ENCODE assay signal across 8 mouse cellular contexts in genomic region chr7:134671467-134671901, GRCm38 (mm10). TPM values are rescaled to one million over a fixed set of nuclear protein-coding genes. Genes with fewer than 3 reads are reported as not detected.
DNase-seq lines count a peak whose midpoint lies in the region; ATAC-seq lines count a peak whose summit lies in the region.

No protein-coding gene starts in this region.

- peak overlapping the region; percentile 71 for H3K4me3 ChIP-seq in forebrain, embryonic 15.5 days
- H3K4me3 ChIP-seq in midbrain, embryonic 15.5 days, result peak overlapping the region; percentile 64

- peaks cover 14% of the 10 kb centered on the region for H3K4me1 ChIP-seq in forebrain, embryonic 15.5 days
- H3K4me1 ChIP-seq in midbrain, embryonic 15.5 days, result peaks cover 10% of the 10 kb centered on the region

- H3K9ac ChIP-seq in forebrain, embryonic 15.5 days (replicated peaks), result peak overlapping the region; percentile 60; the same call in 1 of the 2 replicates
- peak overlapping the region; percentile 41; the same call in 1 of the 2 replicates for H3K9ac ChIP-seq in midbrain, embryonic 15.5 days

- H3K4me2 ChIP-seq in forebrain, embryonic 15.5 days (replicated peaks), result peak overlapping the region; percentile 99
- peak overlapping the region; percentile 99 for H3K4me2 ChIP-seq in midbrain, embryonic 15.5 days

- no peaks in the 10 kb centered on the region for H3K9me3 ChIP-seq in forebrain, embryonic 15.5 days
- no peaks in the 10 kb centered on the region for H3K9me3 ChIP-seq in midbrain, embryonic 15.5 days

- WGBS in forebrain, embryonic 15.5 days, result 40% methylated on average over 7 of the region's 7 CpGs
- WGBS in midbrain, embryonic 15.5 days, result 44% methylated on average over 7 of the region's 7 CpGs

- ATAC-seq in forebrain, embryonic 15.5 days (replicated peaks), result no peak; the same call in 1 of the 2 replicates
- ATAC-seq in midbrain, embryonic 15.5 days (replicated peaks), result no peak

- no peaks in the 10 kb centered on the region for H3K36me3 ChIP-seq in forebrain, embryonic 15.5 days
- H3K36me3 ChIP-seq in midbrain, embryonic 15.5 days (replicated peaks), result no peaks in the 10 kb centered on the region

- no peak overlapping the region for H3K27ac ChIP-seq in forebrain, embryonic 15.5 days (replicated peaks)
- H3K27ac ChIP-seq in midbrain, embryonic 15.5 days, result no peak overlapping the region

- no peaks in the 10 kb centered on the region for H3K27me3 ChIP-seq in forebrain, embryonic 15.5 days
- peaks cover 28% of the 10 kb centered on the region; the same call in 1 of the 2 replicates for H3K27me3 ChIP-seq in midbrain, embryonic 15.5 days (replicated peaks)

- peak; percentile 28 for DNase-seq in 3T3-L1 (ENCODE audit: low read depth, low spot score)
- peak; percentile 43 for DNase-seq in NIH3T3 (ENCODE audit: low read depth)
- peak; percentile 59 for DNase-seq in kidney, postnatal 10 days
- no peak for DNase-seq in frontal cortex, adult 2 months (ENCODE audit: extremely low spot score in 1 of 2, low spot score in 1 of 2)
- no peak for DNase-seq in Muller cell, postnatal 12 days (ENCODE audit: inconsistent ontology term)
- no peak for DNase-seq in right cerebral cortex, postnatal 14 days

RNA-seq across cellular contexts. Expression of gene Dock1, which starts 1.0 kb away (rescaled TPM):
- 7.7 and 9.6 TPM in 2 replicates for polyA plus RNA-seq in forebrain, embryonic 15.5 days (2015; fragmentation: Nextera tagmentation; extraction: Ambion mirVana)
- polyA plus RNA-seq in midbrain, embryonic 15.5 days (2015; fragmentation: Nextera tagmentation; extraction: Ambion mirVana), result 6.0 and 7.2 TPM in 2 replicates
- 12.1 and 16.0 TPM in 2 replicates for polyA plus RNA-seq in frontal cortex, adult 2 months (2012; rRNA removed)

Comparison
In these comparisons a context has a peak if more than half of its experiments do, and no peak if none do; other contexts are left out.
1. DNase-seq: peak in 3T3-L1 (single experiment), NIH3T3 (single experiment) and kidney, postnatal 10 days (single experiment); none in frontal cortex, adult 2 months (0 of 2), Muller cell, postnatal 12 days (single experiment) and right cerebral cortex, postnatal 14 days (single experiment).